Mouse (Mus musculus) lung, postnatal 0 days (tissue): ENCODE measurements around the gene Gm17657.

Experiments used
- CTCF ChIP-seq: IDR thresholded peaks from 2 replicates; pipeline ENCODE4 v1.5.1; 2016; ENCODE audit warnings: antibody characterized with exemption, mild to moderate bottlenecking
- EP300 ChIP-seq: IDR thresholded peaks from 2 replicates; pipeline ENCODE4 v1.6.1; 2016; ENCODE audit warnings: antibody characterized with exemption, mild to moderate bottlenecking, control low read depth

DNA sequence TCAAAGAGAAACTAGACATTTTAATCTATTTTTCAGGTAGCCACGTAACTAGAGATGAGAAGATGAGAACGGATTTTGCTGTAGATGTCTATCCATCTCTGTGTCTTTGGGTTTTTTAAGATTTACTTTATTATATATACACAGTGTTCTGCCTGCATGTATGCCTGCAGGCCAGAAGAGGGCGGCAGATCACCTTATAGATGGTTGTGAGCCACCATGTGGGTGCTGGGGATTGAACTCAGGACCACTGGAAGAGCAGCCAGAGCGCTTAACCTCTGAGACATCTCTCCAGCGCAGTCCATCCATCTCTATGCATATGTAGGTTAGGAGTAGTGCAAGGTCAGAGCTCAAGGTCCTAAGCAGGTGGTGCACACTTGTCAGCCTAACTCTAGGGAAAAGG, 45.7 kb downstream of the Gm17657 start:
- TF ChIP-seq EP300 = no peak
- peak; percentile 51 for TF ChIP-seq CTCF
